Mouse (Mus musculus) midbrain, embryonic 16.5 days (tissue): ENCODE results near the gene Scn1b. TPM values are rescaled to one million over a fixed set of nuclear protein-coding genes. Genes with fewer than 3 reads are reported as not detected.
A peak's percentile ranks its signal among the peaks of the same experiment; 100 is the strongest.

ENCODE experiments used
- ATAC-seq: fragments of 200-750 bp; cut with Nextera tagmentation; 2 replicates; pipeline ENCODE4 v1.8.0; 2017; ENCODE audit warnings: moderate TSS enrichment
- H3K27ac ChIP-seq: fragments of 300-500 bp; sonication (generic); 2 replicates; pipeline ENCODE4 v1.5.1; 2014; ENCODE audit warnings: mild to moderate bottlenecking, low read length, mixed read lengths
- H3K27me3 ChIP-seq: fragments of 300-500 bp; sonication (generic); 2 replicates; pipeline ENCODE4 v1.6.1; 2014; ENCODE audit warnings: low read depth, low read length, mixed read lengths; ENCODE audit not compliant: control insufficient read depth, insufficient read depth
- H3K36me3 ChIP-seq: fragments of 300-500 bp; sonication (generic); 2 replicates; pipeline ENCODE4 v1.6.1; 2014; ENCODE audit warnings: mild to moderate bottlenecking, low read length, moderate library complexity, mixed read lengths; ENCODE audit not compliant: control insufficient read depth, insufficient read depth
- H3K4me1 ChIP-seq: fragments of 300-500 bp; sonication (generic); 2 replicates; pipeline ENCODE4 v1.6.1; 2014; ENCODE audit warnings: mild to moderate bottlenecking, low read length, mixed read lengths; ENCODE audit not compliant: control insufficient read depth, insufficient read depth
- H3K4me2 ChIP-seq: fragments of 300-500 bp; sonication (generic); 2 replicates; pipeline ENCODE4 v1.6.1; 2014; ENCODE audit warnings: mild to moderate bottlenecking, low read length, mixed read lengths
- H3K4me3 ChIP-seq: fragments of 300-500 bp; sonication (generic); 2 replicates; pipeline ENCODE4 v1.5.1; 2014; ENCODE audit warnings: low read depth, mild to moderate bottlenecking, low read length, moderate library complexity, mixed read lengths
- H3K9ac ChIP-seq: fragments of 300-500 bp; sonication (generic); 2 replicates; pipeline ENCODE4 v1.6.1; 2014; ENCODE audit warnings: low read depth, low read length, mixed read lengths
- H3K9me3 ChIP-seq: fragments of 300-500 bp; sonication (generic); replicated peaks from 2 replicates; pipeline ENCODE4 v1.6.1; 2014; ENCODE audit warnings: mild to moderate bottlenecking, low read length, mixed read lengths; ENCODE audit not compliant: control insufficient read depth, poor library complexity, severe bottlenecking
- WGBS: fragments of 180-500 bp; shearing (Covaris S2); extraction: QIAGEN DNeasy Blood & Tissue Kit; methylation state at CpG from one replicate; pipeline ENCODE4 v1.1.7; 2014; 5-methylcytosine and 5-hydroxymethylcytosine counted together
- polyA plus RNA-seq: library from polyadenylated mRNA; unstranded; fragments of >200 nt; fragmentation: Nextera tagmentation; extraction: Ambion mirVana; gene quantifications from 2 replicates; pipeline ENCODE4 v1.2.1, GENCODE M21; 2015

Gene Scn1b
- polyA plus RNA-seq, 1 experiment from 2014 or later, result 12.2 TPM

GRCm38 (mm10) chr7:31114646-31115045 lies 12.2 kb downstream of the Scn1b start:
- Histone ChIP-seq H3K36me3 (no peaks in the 10 kb centered on the region), H3K9ac (no peak overlapping the region), H3K27me3 (no peaks in the 10 kb centered on the region), H3K27ac (no peak overlapping the region), H3K4me1 (no peaks in the 10 kb centered on the region), H3K4me2 (no peak overlapping the region), H3K9me3 (no peaks in the 10 kb centered on the region), H3K4me3 (no peak overlapping the region)
- no peak for ATAC-seq
- 57% methylated on average over 10 of the region's 10 CpGs for WGBS

GRCm38 (mm10) chr7:31113800-31114199 lies 13.0 kb downstream of the Scn1b start:
- Histone ChIP-seq H3K27me3 (no peaks in the 10 kb centered on the region), H3K4me1 (no peaks in the 10 kb centered on the region), H3K4me3 (no peak overlapping the region), H3K27ac (no peak overlapping the region), H3K4me2 (no peak overlapping the region), H3K36me3 (no peaks in the 10 kb centered on the region), H3K9me3 (no peaks in the 10 kb centered on the region), H3K9ac (no peak overlapping the region)
- no peak for ATAC-seq
- WGBS, result 84% methylated on average over 6 of the region's 6 CpGs

GRCm38 (mm10) chr7:31112036-31112435 lies 14.8 kb downstream of the Scn1b start:
- no peaks in the 10 kb centered on the region for H3K36me3 ChIP-seq
- H3K4me1 ChIP-seq, result no peaks in the 10 kb centered on the region
- H3K4me2 ChIP-seq, result no peak overlapping the region
- H3K9me3 ChIP-seq, result no peaks in the 10 kb centered on the region
- H3K27me3 ChIP-seq, result no peaks in the 10 kb centered on the region
- no peak overlapping the region for H3K9ac ChIP-seq
- ATAC-seq, result no peak
- no peak overlapping the region for H3K4me3 ChIP-seq
- no peak overlapping the region for H3K27ac ChIP-seq
- WGBS, result 17% methylated on average over 4 of the region's 4 CpGs

GRCm38 (mm10) chr7:31110861-31111385 lies 15.9 kb downstream of the Scn1b start:
- no peak overlapping the region for H3K4me3 ChIP-seq
- H3K27me3 ChIP-seq, result no peaks in the 10 kb centered on the region
- H3K4me2 ChIP-seq, result no peak overlapping the region
- no peak overlapping the region for H3K9ac ChIP-seq
- H3K4me1 ChIP-seq, result no peaks in the 10 kb centered on the region
- no peak overlapping the region for H3K27ac ChIP-seq
- ATAC-seq, result no peak
- 82% methylated on average over 15 of the region's 15 CpGs for WGBS
- H3K36me3 ChIP-seq, result no peaks in the 10 kb centered on the region
- H3K9me3 ChIP-seq, result no peaks in the 10 kb centered on the region

GRCm38 (mm10) chr7:31109796-31110195 lies 17.0 kb downstream of the Scn1b start:
- WGBS, result 88% methylated on average over 5 of the region's 5 CpGs
- no peak for ATAC-seq
- no peaks in the 10 kb centered on the region for H3K27me3 ChIP-seq

GRCm38 (mm10) chr7:31109091-31109490 lies 17.7 kb downstream of the Scn1b start:
- H3K9me3 ChIP-seq, result no peaks in the 10 kb centered on the region
- ATAC-seq, result no peak
- no peaks in the 10 kb centered on the region for H3K4me1 ChIP-seq
- 31% methylated on average over 7 of the region's 7 CpGs for WGBS
- H3K9ac ChIP-seq, result no peak overlapping the region
- no peaks in the 10 kb centered on the region for H3K36me3 ChIP-seq
- H3K4me2 ChIP-seq, result no peak overlapping the region
- H3K4me3 ChIP-seq, result no peak overlapping the region
- H3K27ac ChIP-seq, result no peak overlapping the region
- no peaks in the 10 kb centered on the region for H3K27me3 ChIP-seq

More at GRCm38 (mm10) chr7:31109796-31110195, 17.0 kb downstream of the Scn1b start:
- Histone ChIP-seq H3K9ac (no peak overlapping the region), H3K4me3 (no peak overlapping the region), H3K36me3 (no peaks in the 10 kb centered on the region), H3K9me3 (no peaks in the 10 kb centered on the region), H3K4me1 (no peaks in the 10 kb centered on the region), H3K27ac (no peak overlapping the region), H3K4me2 (no peak overlapping the region)

- H3K9me3 ChIP-seq, result no peaks in the 10 kb centered on the region
- 89% methylated on average over 11 of the region's 11 CpGs for WGBS
- H3K27ac ChIP-seq, result no peak overlapping the region
- no peak overlapping the region for H3K4me3 ChIP-seq
- H3K4me1 ChIP-seq, result no peaks in the 10 kb centered on the region
- H3K27me3 ChIP-seq, result no peaks in the 10 kb centered on the region
- no peak overlapping the region for H3K4me2 ChIP-seq
- no peak overlapping the region for H3K9ac ChIP-seq
- no peak for ATAC-seq
- H3K36me3 ChIP-seq, result no peaks in the 10 kb centered on the region
Measured at GRCm38 (mm10) chr7:31107781-31108180, 19.0 kb downstream of the Scn1b start.

GRCm38 (mm10) chr7:31106166-31106565 lies 20.6 kb downstream of the Scn1b start:
- H3K4me3 ChIP-seq, result no peak overlapping the region
- 61% methylated on average over 3 of the region's 3 CpGs for WGBS
- ATAC-seq, result no peak

GRCm38 (mm10) chr7:31105061-31105768 lies 21.6 kb downstream of the Scn1b start:
- no peak for ATAC-seq
- no peaks in the 10 kb centered on the region for H3K27me3 ChIP-seq
- H3K9ac ChIP-seq, result 0 out of 2 replicates have a peak overlapping the region, but pooled peaks have one; percentile 15
- H3K4me2 ChIP-seq, result no peak overlapping the region
- H3K36me3 ChIP-seq, result no peaks in the 10 kb centered on the region
- 69% methylated on average over 15 of the region's 15 CpGs for WGBS
- H3K4me1 ChIP-seq, result no peaks in the 10 kb centered on the region
- no peak overlapping the region for H3K4me3 ChIP-seq
- H3K9me3 ChIP-seq, result no peaks in the 10 kb centered on the region
- H3K27ac ChIP-seq, result no peak overlapping the region

More at GRCm38 (mm10) chr7:31106166-31106565, 20.6 kb downstream of the Scn1b start:
- no peak overlapping the region for H3K9ac ChIP-seq
- no peaks in the 10 kb centered on the region for H3K9me3 ChIP-seq
- no peak overlapping the region for H3K4me2 ChIP-seq
- H3K36me3 ChIP-seq, result no peaks in the 10 kb centered on the region
- H3K27me3 ChIP-seq, result no peaks in the 10 kb centered on the region
- H3K27ac ChIP-seq, result no peak overlapping the region
- H3K4me1 ChIP-seq, result no peaks in the 10 kb centered on the region
